Mouse (Mus musculus) neural tube, embryonic 13.5 days (tissue): ENCODE measurements around the gene Cdh3. TPM values are rescaled to one million over a fixed set of nuclear protein-coding genes. Genes with fewer than 3 reads are reported as not detected.

Source experiments
- ATAC-seq: fragments of 200-750 bp; cut with Nextera tagmentation; 2 replicates; pipeline ENCODE4 v1.8.0; 2017; ENCODE audit warnings: low read depth, mild to moderate bottlenecking, moderate TSS enrichment, moderate library complexity
- H3K27ac ChIP-seq: fragments of 300-500 bp; sonication (generic); replicated peaks from 2 replicates; pipeline ENCODE4 v1.5.1; 2015; ENCODE audit warnings: moderate library complexity, mild to moderate bottlenecking, inconsistent platforms
- H3K27me3 ChIP-seq: fragments of 300-500 bp; sonication (generic); 2 replicates; pipeline ENCODE4 v1.6.1; 2015; ENCODE audit warnings: mild to moderate bottlenecking, inconsistent platforms
- H3K36me3 ChIP-seq: fragments of 300-500 bp; sonication (generic); 2 replicates; pipeline ENCODE4 v1.6.1; 2015; ENCODE audit warnings: mild to moderate bottlenecking, inconsistent platforms
- H3K4me1 ChIP-seq: fragments of 300-500 bp; sonication (generic); replicated peaks from 2 replicates; pipeline ENCODE4 v1.6.1; 2015; ENCODE audit warnings: inconsistent platforms
- H3K4me2 ChIP-seq: fragments of 300-500 bp; sonication (generic); 2 replicates; pipeline ENCODE4 v1.6.1; 2015; ENCODE audit warnings: inconsistent platforms, mild to moderate bottlenecking, moderate library complexity
- H3K4me3 ChIP-seq: fragments of 300-500 bp; sonication (generic); 2 replicates; pipeline ENCODE4 v1.5.1; 2015; ENCODE audit warnings: mild to moderate bottlenecking, inconsistent platforms
- H3K9ac ChIP-seq: fragments of 300-500 bp; sonication (generic); 2 replicates; pipeline ENCODE4 v1.6.1; 2015; ENCODE audit warnings: moderate library complexity, mild to moderate bottlenecking, inconsistent platforms
- H3K9me3 ChIP-seq: fragments of 300-500 bp; sonication (generic); 2 replicates; pipeline ENCODE4 v1.6.1; 2016; ENCODE audit warnings: inconsistent platforms
- WGBS: fragments of 180-500 bp; shearing (Covaris S2); methylation state at CpG from one replicate; pipeline ENCODE4 v1.1.7; 2015; 5-methylcytosine and 5-hydroxymethylcytosine counted together
- polyA plus RNA-seq: library from polyadenylated mRNA; unstranded; fragments of >200 nt; fragmentation: Nextera tagmentation; extraction: Ambion mirVana; gene quantifications from 2 replicates; pipeline ENCODE4 v1.2.1, GENCODE M21; 2015

Gene Cdh3
- polyA plus RNA-seq, 1 experiment from 2014 or later: 3.5 TPM

- H3K4me1 ChIP-seq: no peaks in the 10 kb centered on the region
- no peak overlapping the region for H3K27ac ChIP-seq
- no peak overlapping the region for H3K9ac ChIP-seq
- no peak overlapping the region for H3K4me2 ChIP-seq
- no peak overlapping the region for H3K4me3 ChIP-seq
- H3K27me3 ChIP-seq: no peaks in the 10 kb centered on the region
- WGBS: 86% methylated on average over 9 of the region's 9 CpGs
- no peak for ATAC-seq
- H3K36me3 ChIP-seq: 0 out of 2 replicates have a peak, but pooled peaks cover 4% of the 10 kb centered on the region
- no peaks in the 10 kb centered on the region for H3K9me3 ChIP-seq
Measured at GRCm38 (mm10) chr8:106528596-106529249, 18.0 kb downstream of the Cdh3 start.

- WGBS: 94% methylated on average over 10 of the region's 10 CpGs
- Histone ChIP-seq H3K27me3 (no peaks in the 10 kb centered on the region), H3K4me1 (no peaks in the 10 kb centered on the region), H3K9ac (no peak overlapping the region), H3K4me3 (no peak overlapping the region), H3K27ac (no peak overlapping the region), H3K36me3 (0 out of 2 replicates have a peak, but pooled peaks cover 4% of the 10 kb centered on the region), H3K4me2 (no peak overlapping the region), H3K9me3 (no peaks in the 10 kb centered on the region)
- no peak for ATAC-seq
Measured at GRCm38 (mm10) chr8:106529885-106530482, 19.3 kb downstream of the Cdh3 start.

- H3K4me1 ChIP-seq: no peaks in the 10 kb centered on the region
- H3K9me3 ChIP-seq: no peaks in the 10 kb centered on the region
- WGBS: 72% methylated on average over 4 of the region's 4 CpGs
- no peak for ATAC-seq
- no peak overlapping the region for H3K4me2 ChIP-seq
- no peak overlapping the region for H3K9ac ChIP-seq
- no peaks in the 10 kb centered on the region for H3K27me3 ChIP-seq
- H3K27ac ChIP-seq: no peak overlapping the region
- no peak overlapping the region for H3K4me3 ChIP-seq
- 0 out of 2 replicates have a peak, but pooled peaks cover 4% of the 10 kb centered on the region for H3K36me3 ChIP-seq
Measured at GRCm38 (mm10) chr8:106530566-106530965, 19.9 kb downstream of the Cdh3 start.

- no peak for ATAC-seq
- H3K4me1 ChIP-seq: peaks cover 4% of the 10 kb centered on the region; the same call in 1 of the 2 replicates
- H3K4me3 ChIP-seq: no peak overlapping the region
- no peak overlapping the region for H3K4me2 ChIP-seq
- H3K27ac ChIP-seq: no peak overlapping the region
- H3K9me3 ChIP-seq: no peaks in the 10 kb centered on the region
- whole genome bisulfite sequencing: 81% methylated on average over 7 of the region's 7 CpGs
- 0 out of 2 replicates have a peak, but pooled peaks cover 4% of the 10 kb centered on the region for H3K36me3 ChIP-seq
- no peak overlapping the region for H3K9ac ChIP-seq
- H3K27me3 ChIP-seq: no peaks in the 10 kb centered on the region
Measured at GRCm38 (mm10) chr8:106533709-106534108, 23.0 kb downstream of the Cdh3 start.

GRCm38 (mm10) chr8:106534449-106534848 lies 23.8 kb downstream of the Cdh3 start:
- H3K9me3 ChIP-seq: no peaks in the 10 kb centered on the region
- 43% methylated on average over 6 of the region's 6 CpGs for WGBS
- no peak overlapping the region for H3K27ac ChIP-seq
- H3K27me3 ChIP-seq: no peaks in the 10 kb centered on the region
- no peak overlapping the region for H3K4me3 ChIP-seq
- ATAC-seq: no peak
- H3K4me1 ChIP-seq: peaks cover 11% of the 10 kb centered on the region
- no peak overlapping the region for H3K4me2 ChIP-seq
- 0 out of 2 replicates have a peak, but pooled peaks cover 4% of the 10 kb centered on the region for H3K36me3 ChIP-seq
- no peak overlapping the region for H3K9ac ChIP-seq

GRCm38 (mm10) chr8:106535448-106535847 lies 24.8 kb downstream of the Cdh3 start:
- no peak for ATAC-seq
- Histone ChIP-seq H3K27me3 (no peaks in the 10 kb centered on the region), H3K36me3 (0 out of 2 replicates have a peak, but pooled peaks cover 2% of the 10 kb centered on the region), H3K4me3 (no peak overlapping the region), H3K4me2 (no peak overlapping the region), H3K9ac (no peak overlapping the region), H3K4me1 (peaks cover 15% of the 10 kb centered on the region), H3K9me3 (no peaks in the 10 kb centered on the region), H3K27ac (no peak overlapping the region)
- WGBS: 74% methylated on average over 4 of the region's 4 CpGs

- Histone ChIP-seq H3K4me2 (no peak overlapping the region), H3K9ac (no peak overlapping the region), H3K27ac (peak overlapping the region; percentile 54), H3K4me3 (no peak overlapping the region), H3K9me3 (no peaks in the 10 kb centered on the region), H3K36me3 (no peaks in the 10 kb centered on the region), H3K4me1 (peaks cover 15% of the 10 kb centered on the region), H3K27me3 (no peaks in the 10 kb centered on the region)
- ATAC-seq: peak; percentile 62; the same call in 1 of the 2 replicates
- 12% methylated on average over 5 of the region's 5 CpGs for WGBS
Measured at GRCm38 (mm10) chr8:106539193-106539592, 28.5 kb downstream of the Cdh3 start.

GRCm38 (mm10) chr8:106541002-106541401 lies 30.3 kb downstream of the Cdh3 start:
- H3K9me3 ChIP-seq: no peaks in the 10 kb centered on the region
- peaks cover 15% of the 10 kb centered on the region for H3K4me1 ChIP-seq
- H3K4me3 ChIP-seq: no peak overlapping the region
- no peak overlapping the region for H3K9ac ChIP-seq
- no peak overlapping the region for H3K27ac ChIP-seq
- no peak overlapping the region for H3K4me2 ChIP-seq
- no peak for ATAC-seq
- 86% methylated on average over 11 of the region's 11 CpGs for WGBS
- H3K36me3 ChIP-seq: 0 out of 2 replicates have a peak, but pooled peaks cover 3% of the 10 kb centered on the region
- H3K27me3 ChIP-seq: no peaks in the 10 kb centered on the region

GRCm38 (mm10) chr8:106543043-106543442 lies 32.4 kb downstream of the Cdh3 start:
- H3K27me3 ChIP-seq: no peaks in the 10 kb centered on the region
- ATAC-seq: no peak
- H3K27ac ChIP-seq: no peak overlapping the region
- peaks cover 15% of the 10 kb centered on the region for H3K4me1 ChIP-seq
- H3K4me2 ChIP-seq: no peak overlapping the region
- H3K36me3 ChIP-seq: 0 out of 2 replicates have a peak, but pooled peaks cover 3% of the 10 kb centered on the region
- H3K9ac ChIP-seq: no peak overlapping the region
- H3K9me3 ChIP-seq: no peaks in the 10 kb centered on the region
- no peak overlapping the region for H3K4me3 ChIP-seq
- 79% methylated on average over 8 of the region's 8 CpGs for WGBS

GRCm38 (mm10) chr8:106545149-106545548 lies 34.5 kb downstream of the Cdh3 start:
- 0 out of 2 replicates have a peak, but pooled peaks cover 3% of the 10 kb centered on the region for H3K36me3 ChIP-seq
- 90% methylated on average over 2 of the region's 2 CpGs for WGBS
- H3K27me3 ChIP-seq: no peaks in the 10 kb centered on the region

GRCm38 (mm10) chr8:106546746-106547145 lies 36.1 kb downstream of the Cdh3 start:
- Histone ChIP-seq H3K4me3 (no peak overlapping the region), H3K4me2 (no peak overlapping the region), H3K27me3 (no peaks in the 10 kb centered on the region), H3K4me1 (no peaks in the 10 kb centered on the region), H3K9me3 (no peaks in the 10 kb centered on the region), H3K36me3 (0 out of 2 replicates have a peak, but pooled peaks cover 3% of the 10 kb centered on the region), H3K9ac (no peak overlapping the region), H3K27ac (no peak overlapping the region)
- WGBS: 90% methylated on average over 7 of the region's 7 CpGs
- ATAC-seq: no peak

More at GRCm38 (mm10) chr8:106545149-106545548, 34.5 kb downstream of the Cdh3 start:
- no peak overlapping the region for H3K4me3 ChIP-seq
- ATAC-seq: no peak
- H3K9me3 ChIP-seq: no peaks in the 10 kb centered on the region
- H3K4me2 ChIP-seq: no peak overlapping the region
- H3K27ac ChIP-seq: no peak overlapping the region
- no peaks in the 10 kb centered on the region for H3K4me1 ChIP-seq
- H3K9ac ChIP-seq: no peak overlapping the region

- H3K4me3 ChIP-seq: no peak overlapping the region
- 76% methylated on average over 10 of the region's 10 CpGs for WGBS
- no peak overlapping the region for H3K4me2 ChIP-seq
- H3K9ac ChIP-seq: no peak overlapping the region
- no peak overlapping the region for H3K27ac ChIP-seq
- no peaks in the 10 kb centered on the region for H3K27me3 ChIP-seq
- H3K9me3 ChIP-seq: no peaks in the 10 kb centered on the region
- H3K4me1 ChIP-seq: no peaks in the 10 kb centered on the region
- H3K36me3 ChIP-seq: 0 out of 2 replicates have a peak, but pooled peaks cover 3% of the 10 kb centered on the region
- ATAC-seq: no peak
Measured at GRCm38 (mm10) chr8:106548366-106548936, 37.8 kb downstream of the Cdh3 start.
